Mouse (Mus musculus) thymus, postnatal 14 days (tissue): ENCODE results near the gene Ube2c.

ENCODE experiments used
- DNase-seq: peaks from one replicate; pipeline ENCODE4 v3.0.0; 2021

Ube2c gene

GRCm38 (mm10) chr2:164769258-164770037 lies at the start of gene Ube2c:
Gene Ube2c (plus strand): TSS chr2:164769898.
- DNase-seq, result peak; percentile 97

DNA sequence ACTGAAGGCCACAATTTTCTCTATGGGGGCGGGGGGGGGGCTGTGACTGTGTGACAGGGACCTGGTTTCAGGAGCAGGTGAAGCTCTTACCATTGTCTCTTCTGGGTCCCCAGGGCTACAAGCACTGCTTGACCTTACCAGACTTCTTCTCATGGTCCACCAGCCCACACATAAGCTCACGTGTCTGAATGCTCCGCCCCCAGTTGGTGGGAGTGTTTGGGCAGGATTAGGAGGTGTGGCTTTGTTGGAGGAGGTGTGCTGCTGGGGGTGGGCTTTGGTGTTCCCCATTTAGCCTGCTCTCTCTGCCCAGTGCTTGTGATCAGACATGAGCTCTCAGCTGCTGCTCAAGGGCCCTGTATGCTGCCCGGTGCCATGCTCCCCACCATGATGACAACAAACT lies 46.4 kb upstream of the Ube2c start:
- DNase-seq, result no peak

- DNase-seq, result peak; percentile 70
Observed at GRCm38 (mm10) chr2:164725895-164726619, 43.6 kb upstream of the Ube2c start.

- DNase-seq, result no peak
Observed at GRCm38 (mm10) chr2:164731719-164732118, 38.0 kb upstream of the Ube2c start.

DNA sequence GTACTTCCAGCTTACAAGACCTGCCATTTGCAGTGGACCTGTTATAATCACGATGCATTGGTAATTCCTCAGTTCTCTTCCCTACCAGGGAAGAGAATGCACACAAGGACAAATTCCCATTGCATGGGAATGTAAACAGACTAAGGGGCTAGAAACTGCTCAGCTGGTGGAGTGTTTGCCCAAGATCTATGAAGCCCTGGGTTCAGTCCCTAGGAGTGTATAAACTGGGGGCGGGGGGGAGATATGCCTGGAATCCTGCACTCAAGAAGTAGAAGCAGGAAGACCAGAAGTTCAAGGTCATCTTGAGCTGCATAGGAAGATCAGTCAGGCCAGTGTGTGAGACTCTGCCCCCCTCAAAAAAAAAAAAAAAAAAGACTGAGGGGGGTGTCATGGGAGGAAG lies 36.4 kb upstream of the Ube2c start:
- DNase-seq, result no peak

DNA sequence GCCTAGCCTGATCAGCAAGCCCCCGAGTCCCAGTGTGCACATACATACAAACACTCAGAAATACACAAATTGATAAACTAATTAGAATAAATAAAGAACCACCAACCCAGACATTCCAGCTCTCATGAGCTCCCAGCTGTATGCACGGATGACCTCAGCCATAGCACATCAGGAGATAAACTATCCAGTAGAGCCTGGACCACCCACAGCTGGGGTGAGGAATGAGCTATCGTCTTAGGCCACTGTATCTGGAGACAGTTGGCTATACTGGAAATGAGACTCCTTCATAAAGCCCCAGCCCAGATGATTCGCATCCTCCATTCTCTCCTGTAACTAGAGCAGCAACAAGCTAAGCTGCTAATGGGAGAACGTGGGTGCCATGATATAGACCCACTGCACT lies 34.9 kb upstream of the Ube2c start:
- no peak for DNase-seq

DNA sequence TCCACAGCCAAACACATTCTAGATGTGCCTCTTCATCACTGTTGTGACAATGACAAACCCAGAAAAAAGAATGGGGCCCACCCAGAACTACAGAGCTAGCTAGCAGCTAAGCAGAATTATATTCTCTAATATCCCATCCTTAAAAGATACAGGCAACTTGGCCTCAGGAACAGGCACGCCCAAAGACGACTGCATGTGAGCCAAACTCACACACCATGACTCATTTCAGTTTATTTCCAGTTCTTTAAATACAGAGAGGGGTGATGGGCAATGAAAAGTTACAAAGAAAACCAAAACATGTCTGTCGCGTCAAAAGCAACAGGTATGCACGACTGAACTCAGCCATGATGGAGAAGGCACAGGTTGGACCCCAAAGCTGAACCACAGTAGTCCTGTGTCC lies 34.3 kb upstream of the Ube2c start:
- no peak for DNase-seq

- no peak for DNase-seq
Observed at GRCm38 (mm10) chr2:164737377-164738090, 32.2 kb upstream of the Ube2c start.

DNA sequence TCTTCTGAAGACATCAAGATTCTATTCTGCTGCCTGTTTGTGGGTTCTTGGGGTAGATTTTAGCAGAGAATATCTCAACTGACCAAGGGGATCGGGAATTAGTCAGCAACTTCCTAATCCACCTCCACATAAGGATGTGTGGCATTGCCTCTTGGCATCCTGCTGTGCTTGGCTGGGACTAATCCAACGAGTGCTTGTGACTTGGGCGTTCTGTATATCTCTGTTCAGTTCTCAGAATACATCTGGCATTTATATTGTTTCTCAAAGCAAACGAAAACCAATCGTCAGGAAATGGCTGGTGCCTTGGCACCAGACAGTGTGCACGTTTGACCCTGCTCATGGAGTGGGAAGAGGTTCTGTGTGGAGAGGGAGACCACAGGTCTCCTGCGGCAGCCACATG lies 29.8 kb upstream of the Ube2c start:
- DNase-seq, result no peak

DNA sequence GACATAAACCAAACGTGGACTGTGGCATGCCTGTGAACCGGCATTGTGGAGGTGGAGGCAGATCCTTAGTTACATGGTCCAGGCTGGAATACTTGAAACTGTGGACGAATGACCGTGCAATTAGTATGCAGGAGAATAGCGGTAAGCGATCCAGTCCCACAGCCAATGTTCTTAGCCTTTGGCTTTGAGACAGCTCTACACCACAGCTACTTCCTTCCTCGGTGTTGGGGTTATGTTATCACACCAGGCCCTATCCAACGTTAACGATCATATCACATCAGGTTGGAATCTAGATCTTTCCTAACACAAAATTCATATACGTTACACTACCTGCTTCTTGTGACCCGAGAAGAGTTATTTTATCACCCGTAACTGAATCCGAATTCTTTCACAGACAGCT lies 24.7 kb upstream of the Ube2c start:
- DNase-seq, result no peak

DNA sequence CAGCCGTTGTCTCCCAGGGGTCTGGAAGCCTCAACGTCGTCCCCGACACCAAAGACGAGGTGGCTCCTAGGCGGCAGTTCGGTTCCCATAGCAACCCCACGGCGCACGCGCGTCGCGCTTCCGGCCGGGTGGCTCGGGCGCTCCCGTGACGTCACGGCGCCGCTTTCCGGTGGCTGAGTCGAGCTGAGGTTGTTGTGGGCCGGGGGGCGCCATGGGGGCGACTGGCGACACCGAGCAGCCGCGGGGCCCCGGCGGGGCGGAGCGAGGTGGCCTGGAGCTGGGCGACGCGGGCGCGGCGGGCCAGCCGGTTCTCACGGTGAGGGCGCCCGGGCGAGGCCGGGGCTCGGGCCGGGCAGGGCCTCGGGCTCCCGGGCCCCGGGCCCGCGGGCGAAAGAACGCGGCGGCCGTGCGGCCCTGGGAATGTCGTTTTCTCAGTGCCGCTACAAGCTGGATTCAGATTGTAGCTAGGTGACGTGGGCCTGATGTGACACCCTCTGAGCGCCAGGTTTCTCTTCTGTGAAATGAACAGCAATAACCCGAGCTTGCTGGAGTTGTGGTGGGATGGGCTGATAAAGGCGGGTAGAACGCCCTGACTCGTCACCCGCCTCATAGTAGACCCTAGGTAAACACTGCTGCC lies 23.7 kb upstream of the Ube2c start, which contains the start of the genes Wfdc3 and Dnttip1:
TSS of gene Wfdc3 (minus strand) at position 89 of the 637 bp plus-strand sequence.
TSS of gene Dnttip1 (plus strand) at position 141 of the 637 bp plus-strand sequence.
- peak; percentile 98 for DNase-seq

DNA sequence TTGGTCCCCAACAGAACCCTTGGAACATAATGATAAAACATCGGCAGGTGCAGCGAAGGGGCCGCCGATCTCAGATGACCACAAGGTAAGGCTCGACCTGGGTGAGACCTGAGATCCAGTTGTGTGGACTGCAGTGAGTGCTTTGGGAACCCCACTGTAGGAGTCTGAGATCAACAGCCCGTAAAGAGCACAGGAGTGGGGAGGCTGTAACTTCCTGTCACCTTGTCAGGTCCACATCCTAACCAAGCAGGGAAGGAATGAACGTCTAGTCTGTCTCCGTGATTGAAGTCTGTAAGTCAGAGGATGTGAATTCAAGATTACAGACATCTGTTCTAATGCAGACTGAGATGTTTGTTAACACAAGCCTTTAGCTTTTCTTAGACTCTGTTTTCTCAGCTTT lies 23.0 kb upstream of the Ube2c start:
- peak; percentile 23 for DNase-seq

GRCm38 (mm10) chr2:164748191-164748590 lies 21.5 kb upstream of the Ube2c start:
- no peak for DNase-seq

DNA sequence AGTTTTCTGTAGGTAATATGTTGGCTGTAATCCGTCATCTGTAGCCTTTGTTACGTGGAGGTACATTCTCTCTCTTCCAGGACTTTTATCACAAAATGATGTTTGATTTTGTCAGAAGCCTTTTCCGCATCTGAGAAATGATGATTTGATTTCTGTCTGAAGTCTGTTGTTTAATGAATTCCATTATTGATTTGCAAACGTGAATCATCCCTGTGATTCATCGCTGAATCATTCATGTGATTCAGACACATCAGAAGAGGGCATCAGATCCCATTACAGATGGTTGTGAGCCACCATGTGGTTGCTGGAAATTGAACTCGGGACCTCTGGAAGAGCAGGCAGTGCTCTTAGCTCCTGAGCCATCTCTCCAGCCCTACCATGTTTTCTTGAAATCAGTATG lies 20.7 kb upstream of the Ube2c start:
- DNase-seq, result no peak

DNA sequence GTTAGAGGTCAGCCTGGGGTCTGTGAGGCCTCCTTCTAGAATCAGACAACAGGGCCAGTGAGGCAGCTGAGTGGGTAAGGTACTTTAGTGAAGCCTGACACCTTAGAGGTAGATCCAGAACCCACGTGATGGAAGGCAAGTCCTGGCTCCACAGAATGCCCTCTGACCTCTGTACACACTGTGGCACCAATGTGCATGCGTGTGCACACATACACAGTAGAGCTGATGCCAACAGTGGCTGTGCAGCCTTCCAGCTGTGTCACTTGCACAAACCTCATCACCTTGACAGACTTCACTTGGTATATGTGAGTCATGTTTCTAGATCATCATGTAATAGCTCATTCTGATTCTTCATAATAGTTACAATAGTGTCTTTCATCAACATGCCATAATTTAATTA lies 17.2 kb upstream of the Ube2c start:
- no peak for DNase-seq

GRCm38 (mm10) chr2:164754105-164754504 lies 15.6 kb upstream of the Ube2c start:
- no peak for DNase-seq

DNA sequence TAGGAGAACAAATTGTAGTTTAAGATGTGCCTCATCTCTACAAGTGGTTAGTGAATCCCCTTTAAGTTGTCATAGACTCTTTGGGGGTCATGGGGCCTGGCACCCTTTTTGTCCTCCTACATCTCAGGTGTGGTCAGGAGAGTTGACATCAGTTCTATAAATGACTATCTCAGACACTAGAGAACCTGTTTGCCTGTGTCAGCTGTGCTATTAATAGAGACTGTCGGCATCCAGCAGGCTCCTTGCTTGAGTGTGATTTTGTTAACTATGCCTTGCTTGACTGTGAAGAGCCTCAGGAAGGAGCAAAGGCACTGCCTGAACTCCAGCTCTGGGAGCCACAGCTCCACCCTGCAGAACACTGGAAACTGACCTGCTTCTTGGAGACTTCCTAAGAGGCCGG lies 14.9 kb upstream of the Ube2c start:
- DNase-seq, result no peak

- no peak for DNase-seq
Observed at GRCm38 (mm10) chr2:164757841-164758240, 11.9 kb upstream of the Ube2c start.

GRCm38 (mm10) chr2:164758692-164759091 lies 11.0 kb upstream of the Ube2c start:
- no peak for DNase-seq

GRCm38 (mm10) chr2:164760059-164760833 lies 9.5 kb upstream of the Ube2c start:
- no peak for DNase-seq

DNA sequence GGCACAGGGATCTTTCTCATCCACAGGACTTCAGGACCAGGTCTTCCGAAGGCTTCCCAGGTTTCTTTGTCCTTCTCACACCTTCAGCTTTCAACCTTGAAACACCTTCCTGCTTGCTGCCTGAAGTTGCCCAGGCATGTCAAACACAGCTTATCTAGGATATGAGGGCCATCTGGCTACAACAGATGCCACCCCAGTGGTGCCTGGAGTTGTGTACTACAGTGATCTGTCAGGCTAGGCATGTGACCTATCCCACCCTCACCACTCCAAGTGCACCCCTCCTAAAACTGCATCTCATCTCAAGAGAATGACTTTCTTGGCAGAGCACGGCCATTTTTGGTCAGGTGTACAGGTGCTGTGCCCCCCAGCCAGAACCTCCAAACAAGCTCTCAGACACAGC lies 8.2 kb upstream of the Ube2c start:
- DNase-seq, result no peak

- DNase-seq, result no peak
Observed at GRCm38 (mm10) chr2:164761971-164762370, 7.7 kb upstream of the Ube2c start.
